Mouse (Mus musculus) kidney, postnatal 36 days (tissue): ENCODE data around the gene Slc34a3.

ENCODE experiments used
- DNase-seq, 2 experiments: peaks; one replicate each; pipeline ENCODE4 v3.0.0; 2021 to 2022; ENCODE audit warnings: mixed read lengths in 2 of 2

Gene Slc34a3

DNA sequence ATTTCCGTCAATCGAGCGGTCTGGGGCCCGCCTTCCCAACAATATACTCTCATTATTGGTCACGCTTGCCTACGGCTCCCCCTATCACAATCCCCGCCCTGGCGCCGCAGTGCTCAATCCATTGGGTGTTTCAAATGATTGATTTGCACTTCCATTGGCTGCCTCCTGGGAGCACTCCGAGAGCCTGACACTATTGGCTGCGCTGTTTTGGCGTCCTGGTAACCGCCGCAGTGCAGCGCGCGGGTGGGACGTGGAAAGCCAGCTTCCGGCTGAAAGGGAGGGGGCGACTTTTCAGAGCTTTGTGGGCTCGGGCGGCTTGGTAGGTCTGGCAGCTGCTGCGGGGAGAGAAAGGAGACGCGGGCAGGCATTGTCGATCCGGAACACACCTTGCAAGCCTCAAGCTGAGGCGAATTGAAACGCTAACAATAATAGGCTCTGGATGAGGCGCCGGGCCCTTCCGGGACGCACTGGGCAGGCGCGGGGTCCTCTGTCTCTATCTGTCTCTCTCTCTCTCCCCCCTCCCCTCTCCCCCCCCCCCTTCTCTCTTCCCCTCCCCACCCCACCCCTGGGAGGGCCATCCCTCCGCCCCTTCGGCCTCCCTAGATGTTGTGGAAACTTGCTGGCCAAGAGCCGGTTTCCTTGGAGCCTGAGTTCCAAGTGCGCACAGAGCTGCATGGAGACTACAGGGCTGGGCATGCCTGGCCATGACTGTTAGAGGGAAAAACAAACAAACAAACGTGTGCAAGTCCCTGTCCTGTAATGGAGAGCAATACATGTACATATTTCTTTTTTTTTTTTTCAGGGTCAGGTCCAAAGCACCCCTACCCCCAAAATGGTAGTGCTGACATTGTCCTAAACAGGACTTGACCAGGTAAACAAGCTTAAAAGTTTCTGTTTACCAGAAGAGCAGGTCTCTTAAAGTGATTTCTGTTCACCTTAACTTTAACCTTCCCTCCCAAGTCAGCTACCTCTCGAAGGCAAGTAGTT is 9.1 kb downstream of the Slc34a3 start:
- DNase-seq, result peak; percentile 96 to 100

DNA sequence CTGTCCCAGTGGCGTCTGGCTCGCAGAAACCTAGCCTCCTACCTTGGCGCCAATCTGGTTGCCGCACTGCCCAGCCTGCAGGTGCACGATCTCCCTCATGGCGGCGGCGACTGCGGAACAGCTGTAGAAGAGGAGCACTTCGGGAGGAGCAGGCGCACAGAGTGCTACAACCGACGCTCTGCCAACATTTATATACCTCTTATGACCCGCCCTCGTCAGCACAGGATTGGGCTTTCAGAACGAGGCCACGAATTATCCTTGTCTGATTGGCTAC is 9.7 kb downstream of the Slc34a3 start, which contains the start of gene Tubb4b:
Gene Tubb4b, minus strand, starts transcription at position 211 of the 274 bp plus-strand sequence.
- no peak for DNase-seq

DNA sequence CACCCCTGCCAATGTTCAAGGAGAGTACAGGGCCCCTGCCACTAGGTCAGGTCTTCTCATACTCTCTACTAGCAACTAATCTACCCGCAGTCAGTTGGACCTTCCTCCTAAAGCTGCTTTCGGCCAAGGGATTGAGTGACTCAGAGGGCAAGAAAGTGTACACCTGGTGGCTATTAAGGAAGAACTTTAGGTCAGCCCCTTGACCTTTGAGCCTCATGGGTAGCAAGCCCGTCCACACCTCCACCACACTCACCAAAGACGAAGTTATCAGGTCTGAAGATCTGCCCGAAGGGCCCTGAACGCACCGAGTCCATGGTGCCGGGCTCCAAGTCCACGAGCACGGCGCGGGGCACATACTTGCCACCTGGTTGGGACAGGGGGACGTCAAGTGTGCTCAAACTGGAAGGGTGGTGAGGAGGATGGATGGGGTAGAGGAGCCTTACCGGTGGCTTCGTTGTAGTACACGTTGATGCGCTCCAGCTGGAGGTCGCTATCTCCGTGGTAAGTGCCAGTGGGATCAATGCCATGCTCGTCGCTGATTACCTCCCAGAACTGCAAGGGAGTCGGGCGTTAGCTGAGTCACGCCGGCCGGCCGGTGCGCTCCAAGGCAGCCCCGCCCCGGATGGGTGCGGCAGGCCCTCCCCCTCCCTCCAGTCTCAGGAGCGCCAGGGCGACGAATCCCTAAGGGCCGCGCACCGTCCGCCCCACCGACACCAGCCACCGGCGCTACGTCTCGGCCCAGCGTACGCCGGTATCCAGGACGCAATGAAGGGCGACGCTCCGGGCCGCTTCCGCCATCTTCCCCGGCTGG is 10.3 kb downstream of the Slc34a3 start:
- DNase-seq, result peak; percentile 89 to 90

DNA sequence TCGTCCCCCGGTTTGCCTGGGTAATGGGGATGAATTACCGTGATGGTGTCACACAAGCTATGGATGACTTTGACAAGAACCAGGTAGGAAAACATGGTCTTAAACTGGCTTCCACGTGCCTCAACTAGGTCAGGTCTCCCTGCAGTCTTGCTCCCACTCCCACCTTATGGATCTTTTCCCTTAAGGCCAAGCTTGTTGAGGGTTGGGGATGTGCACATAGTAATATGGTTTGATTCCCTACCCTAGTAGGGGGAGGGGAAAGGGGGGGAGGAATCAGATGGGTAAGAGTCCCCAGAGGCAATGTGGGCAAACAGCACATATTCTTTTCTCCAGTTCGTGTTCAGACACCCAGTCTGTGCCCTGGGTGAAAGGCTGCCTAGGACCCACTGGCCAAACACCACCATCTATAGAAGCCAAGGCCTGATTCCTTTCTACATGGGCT is 12.8 kb downstream of the Slc34a3 start:
- no peak for DNase-seq

DNA sequence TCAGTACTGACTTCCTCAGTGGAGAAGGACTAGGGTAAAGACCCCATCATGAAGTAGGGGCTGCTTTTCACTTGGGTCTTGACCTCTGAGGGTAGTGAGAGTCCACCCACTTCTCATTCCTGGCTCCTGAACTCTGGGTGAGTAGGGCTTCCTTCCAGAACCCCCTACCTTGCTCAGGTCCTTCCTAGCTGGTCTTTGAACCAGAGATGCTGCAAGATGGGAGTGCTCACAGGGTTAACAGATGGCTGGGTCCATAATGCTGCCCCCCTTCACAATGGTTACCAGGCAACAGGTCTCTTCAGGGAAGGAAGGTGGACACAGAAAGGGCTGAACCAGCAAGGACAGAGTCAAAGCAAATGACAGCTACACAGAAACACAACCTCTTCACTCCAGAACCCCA is 15.7 kb downstream of the Slc34a3 start, which contains the start of gene Fam166a:
Gene Fam166a, plus strand, starts transcription at position 301 of the 400 bp plus-strand sequence.
- no peak for DNase-seq

DNA sequence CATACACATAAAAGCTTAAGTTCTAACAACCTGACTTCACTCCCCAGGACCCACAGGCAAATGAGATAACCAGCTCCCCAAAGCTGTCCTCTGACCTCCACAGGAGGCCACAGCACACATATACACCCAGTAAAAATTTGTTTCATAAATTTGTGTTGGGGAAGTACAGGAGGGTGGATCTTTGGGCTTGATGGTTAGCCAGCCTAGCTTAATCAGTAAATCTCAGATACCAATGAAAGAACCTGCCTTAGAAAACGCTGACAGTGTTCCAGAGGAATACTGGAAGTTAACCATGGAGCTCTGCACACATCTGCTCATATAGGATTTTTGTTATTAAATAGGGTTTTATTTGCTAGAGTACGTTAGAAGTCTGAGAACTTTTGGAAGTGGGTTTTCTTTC is 16.5 kb downstream of the Slc34a3 start:
- no peak for DNase-seq

DNA sequence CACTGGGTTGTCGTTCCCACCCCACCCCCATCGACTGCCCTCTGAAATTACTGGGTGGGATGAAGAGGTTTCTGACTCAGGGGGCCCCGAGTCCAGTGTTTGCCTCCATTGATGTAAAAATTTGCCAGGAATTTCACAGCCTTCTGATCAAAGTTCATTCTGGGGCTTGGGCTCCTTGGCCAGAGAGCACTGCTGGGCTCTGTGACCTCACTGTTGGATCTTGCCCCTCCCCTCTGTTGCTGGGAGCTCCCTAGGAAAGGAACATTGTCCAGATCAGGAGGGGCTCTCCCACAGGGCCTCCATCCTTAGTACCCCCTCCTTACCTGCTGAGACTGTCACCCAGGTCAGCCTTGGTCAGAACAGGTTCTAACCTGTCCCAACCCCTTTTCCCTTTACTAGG is 19.7 kb downstream of the Slc34a3 start, which contains the start of gene Stpg3:
Gene Stpg3, minus strand, starts transcription at position 194 of the 400 bp plus-strand sequence.
- peak; percentile 72 to 80 for DNase-seq

DNA sequence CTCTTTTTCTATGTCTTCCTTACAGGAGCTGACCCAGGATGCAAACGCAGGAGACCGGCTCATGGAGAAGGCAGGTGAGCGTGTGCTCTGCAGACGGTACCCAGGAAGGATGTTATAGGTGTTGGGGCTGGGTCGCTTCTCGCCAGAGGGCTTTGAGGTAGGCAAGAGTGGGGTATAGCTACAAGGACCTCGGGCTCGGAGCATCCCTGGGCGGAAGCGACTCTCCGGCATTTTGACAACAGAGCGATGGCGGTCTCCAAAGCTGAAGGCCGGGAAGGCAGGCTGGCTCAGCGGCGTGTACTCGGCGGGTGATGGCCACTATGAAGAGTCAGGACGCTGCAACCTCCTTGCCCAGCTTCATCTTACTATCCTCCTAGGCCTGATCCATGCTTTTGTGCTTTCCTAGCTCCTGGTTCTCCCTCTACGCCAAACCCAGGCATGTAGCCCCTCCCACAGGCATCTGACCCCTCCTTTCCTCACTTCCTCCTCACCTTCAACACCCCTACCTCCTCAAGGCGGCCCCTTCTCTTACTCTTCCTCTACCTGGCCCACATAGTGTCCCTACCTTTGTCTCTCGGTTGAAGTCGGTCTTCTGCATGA is 20.8 kb downstream of the Slc34a3 start:
- no peak for DNase-seq

DNA sequence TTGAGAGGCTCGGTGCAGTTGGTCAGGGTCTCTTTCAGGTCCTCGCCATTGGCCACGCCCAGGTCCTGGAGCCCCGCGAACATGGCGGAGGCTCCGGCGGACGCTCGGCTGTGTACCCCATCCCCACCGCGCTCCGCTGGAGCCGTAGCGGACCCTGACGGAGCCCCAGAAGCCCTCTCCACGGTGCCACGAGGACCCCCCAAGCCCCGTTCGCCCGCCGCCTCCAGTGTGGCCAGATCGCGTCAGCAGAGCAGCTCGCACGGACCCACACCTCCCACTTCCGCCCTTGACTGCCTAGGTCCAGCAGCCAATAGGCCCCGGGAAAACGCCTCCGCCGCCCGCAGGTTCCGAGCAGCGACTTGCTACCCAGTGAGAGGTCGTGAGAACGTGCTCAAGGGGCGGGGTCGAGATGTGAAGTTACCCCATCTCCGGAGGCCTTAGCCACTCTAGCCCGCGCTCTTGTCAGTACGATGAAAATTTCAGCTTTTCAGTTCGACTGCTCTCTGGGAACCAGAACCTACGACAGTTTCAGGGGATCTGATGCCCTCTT is 23.0 kb downstream of the Slc34a3 start, which contains the start of gene Nelfb:
Gene Nelfb, minus strand, starts transcription at position 369 of the 550 bp plus-strand sequence.
- peak; percentile 93 to 95 for DNase-seq

DNA sequence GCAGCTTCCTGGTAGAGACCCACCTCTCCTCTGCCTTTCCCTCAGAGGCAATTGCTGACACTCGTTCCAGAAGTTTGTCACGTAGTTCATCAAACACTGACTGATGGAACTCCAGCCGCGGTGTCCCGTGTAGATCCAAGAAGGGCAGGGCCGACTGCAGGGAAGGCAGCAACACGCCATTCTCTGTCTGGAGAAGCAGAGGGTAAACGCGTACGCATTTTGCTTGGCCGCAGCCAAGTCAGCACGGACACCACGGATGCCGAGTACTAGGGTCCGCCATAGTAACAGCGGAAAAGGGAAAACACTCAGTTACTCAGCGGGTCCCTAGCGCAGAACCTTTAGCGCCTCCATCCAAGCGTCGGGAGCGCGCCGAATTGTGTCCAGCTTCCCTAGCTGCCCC is 23.5 kb downstream of the Slc34a3 start:
- DNase-seq, result peak in 1 of 2 experiments; percentile 27

DNA sequence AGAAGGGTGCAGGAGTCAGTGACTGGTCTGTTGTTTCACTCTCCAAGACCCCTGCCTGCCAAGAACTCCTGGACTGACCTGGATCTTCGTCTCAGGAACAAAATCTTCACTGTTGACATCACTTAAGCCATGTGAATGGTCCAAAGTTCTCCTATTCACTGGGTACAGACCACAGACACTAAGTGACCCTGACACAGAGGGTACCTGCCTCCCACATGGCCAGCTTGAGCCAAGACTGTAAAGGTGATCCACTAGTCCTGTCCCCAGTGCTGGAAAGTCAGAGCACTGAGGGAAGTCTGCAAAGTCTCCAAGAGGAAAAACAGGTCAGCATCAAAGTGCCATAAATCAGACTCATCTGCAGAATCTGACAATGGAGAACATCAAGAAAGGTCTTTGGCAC is 26.6 kb downstream of the Slc34a3 start:
- DNase-seq, result peak in 1 of 2 experiments; percentile 36

DNA sequence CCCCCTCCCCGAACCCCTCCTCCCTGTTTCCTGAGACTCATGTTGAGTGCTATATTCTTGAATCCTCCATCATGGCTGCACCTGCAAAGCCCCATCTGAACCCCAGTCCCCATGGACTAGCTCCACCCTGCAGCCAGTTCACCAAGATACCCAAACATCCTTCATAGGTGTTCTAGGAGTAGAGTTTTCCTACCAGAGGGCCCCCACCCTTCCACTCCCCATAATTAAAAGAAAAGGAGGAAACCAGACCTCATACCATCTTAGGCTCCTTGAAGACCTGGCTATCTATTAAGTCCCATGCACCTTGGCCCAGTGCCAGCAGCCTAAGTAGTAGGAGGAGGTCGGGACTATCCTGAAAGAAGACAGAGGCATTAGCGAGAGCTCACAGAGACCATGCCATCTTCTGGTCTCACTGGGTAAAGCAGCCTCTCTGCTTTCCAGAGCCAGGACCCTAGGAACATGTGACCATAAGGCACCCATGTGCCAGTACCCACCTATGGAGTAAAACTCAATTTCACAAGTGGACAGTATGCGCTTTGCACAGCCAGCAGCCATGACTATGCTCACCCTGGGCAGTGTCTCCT is 30.4 kb downstream of the Slc34a3 start:
- DNase-seq, result peak in 1 of 2 experiments; percentile 61

DNA sequence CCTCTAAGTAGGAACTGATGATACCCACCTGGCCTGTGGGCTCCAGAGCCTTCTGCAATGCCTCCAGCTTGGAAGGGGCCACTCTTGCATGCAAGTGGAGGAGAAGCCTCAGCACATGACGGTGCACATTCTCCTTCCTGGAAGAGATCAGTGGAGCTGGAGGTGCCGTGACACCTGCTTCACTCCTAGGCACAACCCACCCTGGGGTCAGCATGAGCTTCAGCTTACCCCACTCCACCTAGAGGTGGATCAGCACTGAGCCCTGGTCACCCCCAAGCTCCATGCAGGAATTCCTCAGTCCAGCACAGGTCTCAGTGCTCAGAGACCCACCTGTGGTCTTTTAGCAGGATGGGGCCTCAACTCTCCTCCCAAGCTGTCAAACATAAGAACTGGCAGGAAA is 33.5 kb downstream of the Slc34a3 start:
- no peak for DNase-seq

DNA sequence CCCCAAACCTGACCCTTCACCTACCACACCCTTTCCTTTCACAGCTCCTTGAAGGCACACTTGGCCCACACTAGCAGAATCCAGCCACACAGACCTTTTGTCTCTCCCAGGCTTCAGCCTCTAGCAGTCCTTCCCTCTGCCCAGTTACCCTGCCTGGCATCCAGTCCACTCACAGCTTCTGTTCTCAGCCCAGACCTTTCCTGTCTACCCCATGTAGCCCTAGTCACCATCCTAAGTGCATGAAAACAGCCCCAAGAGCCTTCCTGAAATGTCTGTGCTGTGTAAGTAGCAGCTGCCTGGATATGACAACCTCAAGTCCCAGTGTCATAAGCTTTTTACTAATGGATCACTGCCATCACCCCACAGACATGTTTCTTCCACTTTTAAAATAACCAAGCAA is 36.2 kb downstream of the Slc34a3 start:
- no peak for DNase-seq

DNA sequence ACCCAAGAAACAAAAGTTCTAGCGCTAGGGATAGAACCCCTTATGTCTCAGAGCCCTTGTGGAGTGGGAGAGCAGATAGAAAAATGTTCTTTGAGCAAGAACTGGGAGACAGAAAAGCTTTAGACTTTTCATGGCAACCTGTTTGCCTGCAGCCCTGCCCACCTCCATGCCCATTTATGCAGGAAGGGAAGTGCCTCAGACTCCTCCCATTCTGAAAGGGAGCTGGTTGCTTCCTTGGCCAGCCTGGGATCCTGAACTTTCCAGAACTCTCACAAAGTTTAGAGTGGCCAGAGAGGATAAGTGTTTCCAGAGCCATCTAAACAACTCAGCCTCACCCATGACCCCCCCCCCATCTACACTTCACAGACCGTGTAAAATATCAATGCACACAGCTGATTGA is 37.0 kb downstream of the Slc34a3 start:
- peak in 1 of 2 experiments; percentile 40 for DNase-seq

DNA sequence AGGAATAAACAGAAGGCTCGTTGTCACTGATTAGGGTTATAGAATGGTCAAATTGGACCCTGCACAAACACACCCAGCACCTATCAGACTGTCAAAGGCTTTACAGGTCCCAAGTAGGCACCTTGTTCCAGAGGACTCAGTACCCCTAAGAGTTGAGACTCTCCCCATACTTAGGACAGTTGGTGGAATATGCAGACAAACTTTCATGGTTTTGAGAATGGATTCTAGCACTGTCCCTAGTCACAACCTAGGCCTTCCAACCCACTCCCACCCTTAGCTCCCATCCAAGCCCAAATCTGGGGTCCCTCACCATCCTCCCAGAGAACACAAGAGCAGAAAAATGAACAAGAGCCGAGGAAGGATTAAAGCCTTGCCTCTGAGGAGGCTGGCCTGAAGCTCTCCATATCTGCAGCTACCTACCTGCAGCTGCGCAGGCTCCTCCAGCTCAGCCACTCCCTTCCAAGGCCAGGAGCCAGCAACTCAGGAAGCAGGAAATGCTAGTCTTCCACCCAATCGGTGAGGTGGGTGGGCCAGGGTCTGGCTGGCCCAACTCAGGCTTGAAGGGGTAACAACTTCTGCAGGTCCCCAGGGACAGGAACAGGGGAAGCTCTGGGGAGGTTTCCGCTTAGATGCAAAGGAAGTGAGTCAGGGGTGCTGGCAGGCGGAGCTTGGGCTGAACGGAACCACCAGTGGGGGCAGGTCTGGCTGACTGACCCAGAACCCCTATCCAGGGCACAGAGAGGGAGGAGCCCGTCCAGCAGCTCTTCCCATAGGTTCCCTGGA is 37.8 kb downstream of the Slc34a3 start, which contains the start of gene Tor4a:
Gene Tor4a, minus strand, starts transcription at position 715 of the 783 bp plus-strand sequence.
- DNase-seq, result peak; percentile 89 to 94

DNA sequence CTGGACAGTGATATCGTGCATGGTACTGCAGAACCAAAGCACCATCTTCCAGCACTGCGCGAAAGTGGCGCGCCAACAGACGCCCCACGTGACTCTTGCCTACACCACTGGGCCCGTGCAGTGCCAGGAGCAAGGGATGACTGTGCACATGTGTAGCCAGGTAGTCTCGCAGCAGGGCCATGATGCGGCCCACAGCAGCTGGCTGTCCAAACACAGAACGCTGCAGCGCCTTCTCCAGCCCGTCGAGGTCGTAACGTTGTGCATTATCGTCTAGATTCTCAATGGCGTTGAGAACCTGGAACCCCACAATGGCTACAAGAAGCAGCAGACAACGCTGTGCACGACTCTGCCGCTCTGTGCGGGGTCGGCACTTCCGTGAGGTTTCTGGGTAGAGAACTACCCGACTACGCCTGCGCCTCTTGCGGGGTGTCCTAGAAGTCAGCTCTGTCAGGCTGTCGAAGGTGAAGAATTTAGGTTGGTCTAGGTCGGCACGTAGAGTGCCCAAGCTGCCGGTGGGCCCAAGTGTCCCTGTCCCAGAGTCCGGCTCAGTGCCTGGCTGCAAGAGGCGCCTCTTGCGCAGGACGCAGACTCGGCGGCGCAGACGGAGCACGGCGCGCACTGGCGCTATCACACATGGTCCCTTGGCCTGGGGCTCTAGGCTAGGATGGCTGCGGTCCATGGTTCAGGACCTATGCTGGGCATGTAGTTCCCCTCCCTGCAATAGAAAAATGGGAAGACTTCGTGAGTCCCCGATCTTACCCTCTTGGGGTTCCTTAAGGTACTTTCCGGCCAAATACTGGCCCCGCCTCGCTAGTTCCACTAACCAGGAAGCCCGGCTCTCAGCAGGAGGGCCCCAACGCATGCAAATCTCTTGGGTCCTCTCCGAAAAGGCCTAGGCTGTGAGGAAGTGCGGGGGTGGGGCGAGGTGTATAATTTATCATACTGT is 38.7 kb downstream of the Slc34a3 start:
- peak; percentile 89 to 90 for DNase-seq

DNA sequence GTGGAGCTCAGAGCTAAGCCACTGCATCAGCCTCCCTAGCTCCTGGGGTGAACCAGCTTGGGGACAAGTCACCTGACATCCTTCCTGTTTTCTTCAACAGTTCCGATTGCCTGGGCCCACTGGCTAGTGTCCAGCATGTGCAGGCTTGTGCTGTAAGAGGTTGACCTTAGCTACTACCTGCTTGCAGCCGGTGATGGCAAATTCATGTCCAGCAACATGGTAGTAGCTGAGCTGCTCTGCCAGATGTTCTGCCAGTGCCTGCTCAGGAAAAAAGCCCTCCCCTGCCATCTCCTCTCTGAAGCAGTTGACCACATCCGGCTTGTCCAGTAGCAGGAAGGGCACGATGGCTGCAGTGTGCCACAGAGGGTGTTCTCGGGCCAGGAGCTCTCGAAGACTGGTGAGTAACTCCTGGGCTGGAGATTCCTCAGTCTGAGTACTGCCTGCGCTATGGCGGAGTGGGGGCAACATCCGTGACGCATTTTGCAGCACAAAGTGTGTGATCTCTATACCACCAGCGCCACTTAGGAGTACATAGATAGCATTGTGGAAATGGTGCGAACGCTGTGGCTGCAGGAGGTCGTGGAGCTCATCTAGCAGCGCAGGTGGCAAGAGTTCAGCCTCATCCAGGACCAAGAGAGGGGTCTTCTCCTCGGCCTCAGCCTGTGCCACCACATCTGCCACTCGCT is 39.5 kb downstream of the Slc34a3 start:
- DNase-seq, result peak in 1 of 2 experiments; percentile 42

DNA sequence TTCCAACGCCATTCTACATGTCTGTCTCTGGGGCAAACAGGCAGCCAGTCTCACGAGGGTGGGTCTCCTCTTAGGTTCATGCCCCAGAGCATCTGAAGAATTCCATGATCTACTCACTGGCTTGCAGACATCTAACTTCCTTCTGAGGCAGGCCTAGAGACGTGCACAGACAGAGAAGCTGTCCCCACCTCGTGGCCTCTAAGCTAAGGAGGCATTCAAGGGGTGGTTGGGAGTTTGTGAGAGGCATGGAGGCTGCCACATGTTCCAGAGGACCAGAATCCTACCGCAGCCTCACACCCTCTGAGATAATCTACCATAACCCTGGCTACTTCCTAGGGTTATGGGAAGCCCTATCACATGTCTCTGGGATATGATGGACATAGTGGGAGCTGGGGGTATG is 40.2 kb downstream of the Slc34a3 start:
- DNase-seq, result no peak
